Mouse (Mus musculus): Measurements from ENCODE around the gene Kdm5b. TPM values are rescaled to one million over a fixed set of nuclear protein-coding genes. Genes with fewer than 3 reads are reported as not detected.
A peak's percentile ranks its signal among the peaks of the same experiment; 100 is the strongest.

Gene Kdm5b
- total RNA-seq, 2 experiments from 2014 or later, result 27.8 to 28.6 TPM

- DNase-seq, result no peak
Observed at GRCm38 (mm10) chr1:134647591-134647990, 87.6 kb downstream of the Kdm5b start.

- DNase-seq, result no peak
Observed at GRCm38 (mm10) chr1:134650816-134651215, 90.8 kb downstream of the Kdm5b start.

- no peak for DNase-seq
Observed at GRCm38 (mm10) chr1:134651268-134651850, 91.4 kb downstream of the Kdm5b start.

- DNase-seq, result peak; percentile 19
Observed at GRCm38 (mm10) chr1:134651851-134652398, 92.0 kb downstream of the Kdm5b start.

- DNase-seq, result no peak
Observed at GRCm38 (mm10) chr1:134653603-134654257, 93.8 kb downstream of the Kdm5b start.

- no peak for DNase-seq
Observed at GRCm38 (mm10) chr1:134658841-134659240, 98.9 kb downstream of the Kdm5b start.

GRCm38 (mm10) chr1:134660163-134660562, 100.2 kb downstream of the Kdm5b start:
- no peak for DNase-seq

- DNase-seq, result no peak
Observed at GRCm38 (mm10) chr1:134671234-134672070, 111.5 kb downstream of the Kdm5b start.

GRCm38 (mm10) chr1:134674312-134674711, 114.3 kb downstream of the Kdm5b start:
- no peak for DNase-seq

GRCm38 (mm10) chr1:134679445-134679844, 119.5 kb downstream of the Kdm5b start:
- DNase-seq, result no peak

GRCm38 (mm10) chr1:134680617-134681016, 120.6 kb downstream of the Kdm5b start:
- no peak for DNase-seq

- DNase-seq, result no peak
Observed at GRCm38 (mm10) chr1:134682460-134682859, 122.5 kb downstream of the Kdm5b start.

Other genes starting within 250 kb of the Kdm5b start
- 1 to 10 TPM; 7.3 to 9.2 TPM for gene Ppfia4, start 227.2 kb upstream of the Kdm5b start, total RNA-seq (2021)
- gene Tmem183a, start 198.2 kb upstream of the Kdm5b start, total RNA-seq (2021), result 10 to 100 TPM; 33.8 to 42.5 TPM
- gene 4933406M09Rik, start 174.2 kb upstream of the Kdm5b start, total RNA-seq (2021), result not detected
- gene Cyb5r1, start 154.6 kb upstream of the Kdm5b start, total RNA-seq (2021), result 10 to 100 TPM; 31.0 to 31.1 TPM
- 100 to 1,000 TPM; 126 to 130 TPM for gene Adipor1, start 144.8 kb upstream of the Kdm5b start, total RNA-seq (2021)
- 10 to 100 TPM; 18.5 to 18.7 TPM for gene Klhl12, start 104.6 kb upstream of the Kdm5b start, total RNA-seq (2021)
- gene Rabif, start 65.5 kb upstream of the Kdm5b start, total RNA-seq (2021), result 10 to 100 TPM; 12.6 to 12.7 TPM
- not detected for gene Mgat4e, start 10.5 kb upstream of the Kdm5b start, total RNA-seq (2021)
- gene Syt2, start 86.5 kb downstream of the Kdm5b start, total RNA-seq (2021), result under 1 TPM in 1 of 2 experiments, not detected in 1; 0.05 TPM

All from heart, postnatal 4 days (tissue).